Mouse (Mus musculus) myocyte (in vitro differentiated cells): Measurements from ENCODE around the gene Tfpi2.

Experiments
- MAX ChIP-seq: IDR thresholded peaks from one replicate; pipeline ENCODE4 v1.6.1; 2011; ENCODE audit warnings: low read depth, mild to moderate bottlenecking, control low read depth
- MYOD1 ChIP-seq, 3 experiments: IDR thresholded peaks; one replicate each; pipeline ENCODE4 v1.6.1; 2011; ENCODE audit warnings: control low read depth in 2 of 3, low read depth in 2 of 3, mild to moderate bottlenecking in 2 of 3, moderate library complexity in 1 of 3; ENCODE audit not compliant: insufficient read length in 2 of 3, control insufficient read depth in 1 of 3
- MYOG ChIP-seq, 3 experiments: IDR thresholded peaks; one replicate each; pipeline ENCODE4 v1.6.1; 2011; ENCODE audit warnings: control low read depth in 2 of 3, low read depth in 2 of 3, mild to moderate bottlenecking in 2 of 3; ENCODE audit not compliant: insufficient read length in 2 of 3, control insufficient read depth in 1 of 3, insufficient read depth in 1 of 3
- POLR2A ChIP-seq: IDR thresholded peaks from one replicate; pipeline ENCODE4 v1.6.1; 2011; ENCODE audit warnings: low read depth, mild to moderate bottlenecking, control low read depth, moderate library complexity; ENCODE audit not compliant: insufficient read length
- REST ChIP-seq: IDR thresholded peaks from one replicate; pipeline ENCODE4 v1.6.1; 2011; ENCODE audit warnings: mild to moderate bottlenecking, control low read depth, moderate library complexity; ENCODE audit not compliant: insufficient read depth, insufficient read length

GRCm38 (mm10) chr6:4004808-4005207 lies 16.1 kb upstream of the Tfpi2 start:
- TF ChIP-seq MAX (no peak), POLR2A (no peak), MYOG (IDR thresholded peaks at IDR 0.05; ENCODE audit: control insufficient read depth in 1 of 3, insufficient read depth in 1 of 3, insufficient read length in 2 of 3, low read depth in 2 of 3) (no peak), REST (no peak), MYOD1 (IDR thresholded peaks at IDR 0.05; ENCODE audit: control insufficient read depth in 1 of 3, insufficient read length in 2 of 3, low read depth in 2 of 3) (no peak)
